Comparison of ENCODE assay signal across 17 mouse cellular contexts in the genomic region with DNA sequence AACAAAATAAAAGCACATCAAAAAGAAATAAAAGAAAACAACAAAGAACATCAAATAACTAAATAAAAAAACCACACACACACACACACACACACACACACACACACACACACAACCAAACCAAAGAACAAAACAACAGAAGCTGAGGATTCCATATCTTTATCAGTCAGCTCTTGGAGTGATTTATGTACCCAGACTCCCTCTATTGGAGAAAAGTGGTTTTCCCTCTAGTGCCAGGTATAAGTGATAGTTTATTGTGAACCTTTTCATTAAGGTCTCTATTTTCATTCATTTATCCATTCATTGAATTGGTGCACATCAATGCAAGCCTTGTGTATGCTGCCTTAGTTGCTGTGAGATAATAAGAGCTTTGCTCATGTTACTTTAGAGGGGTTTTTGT.
A peak's percentile ranks its signal among the peaks of the same experiment; 100 is the strongest.
DNase-seq lines count a peak whose midpoint lies in the region; ATAC-seq and TF ChIP-seq lines count a peak whose summit lies in the region.
"Had no signal": no experiment of that assay in that cellular context is flagged by ENCODE, and none has a peak within 500 bp of the region (broad histone marks: within the 10 kb centered on the region; RNA-seq: fewer than 3 reads in every experiment).

No protein-coding gene starts in this region.

- no peak overlapping the region for H3K27ac ChIP-seq in forebrain, embryonic 15.5 days (replicated peaks)
- H3K27ac ChIP-seq in forebrain, embryonic 16.5 days (ENCODE audit: low read length) = no peak overlapping the region
- no peak overlapping the region for H3K27ac ChIP-seq in left cerebral cortex, adult 2 months
- H3K27ac ChIP-seq in CH12.LX (ENCODE audit: insufficient read depth, low read depth) = no peak overlapping the region
- H3K27ac ChIP-seq: limb, embryonic 10.5 days; liver, embryonic 13.5 days; neural tube, embryonic 13.5 days had no signal

- H3K4me1 ChIP-seq in forebrain, embryonic 15.5 days = no peaks in the 10 kb centered on the region
- no peaks in the 10 kb centered on the region for H3K4me1 ChIP-seq in forebrain, embryonic 16.5 days (replicated peaks; ENCODE audit: control insufficient read depth, insufficient read depth, low read length)
- no peaks in the 10 kb centered on the region for H3K4me1 ChIP-seq in CH12.LX (ENCODE audit: control insufficient read depth in 1 of 2, insufficient read depth in 2 of 2)
- H3K4me1 ChIP-seq: limb, embryonic 10.5 days; liver, embryonic 13.5 days; neural tube, embryonic 13.5 days had no signal

- H3K4me2 ChIP-seq in forebrain, embryonic 15.5 days (replicated peaks) = no peak overlapping the region
- no peak overlapping the region for H3K4me2 ChIP-seq in forebrain, embryonic 16.5 days (ENCODE audit: low read length)
- H3K4me2 ChIP-seq in CH12.LX (ENCODE audit: insufficient read depth, low read depth, poor library complexity, severe bottlenecking) = no peak overlapping the region
- H3K4me2 ChIP-seq: liver, embryonic 13.5 days; neural tube, embryonic 13.5 days had no signal

- no peaks in the 10 kb centered on the region for H3K27me3 ChIP-seq in forebrain, embryonic 15.5 days
- H3K27me3 ChIP-seq in forebrain, embryonic 16.5 days (replicated peaks; ENCODE audit: control insufficient read depth, insufficient read depth, low read length) = no peaks in the 10 kb centered on the region
- no peaks in the 10 kb centered on the region for H3K27me3 ChIP-seq in CH12.LX (replicated peaks)
- H3K27me3 ChIP-seq: liver, embryonic 13.5 days; neural tube, embryonic 13.5 days had no signal

- peak; percentile 49 for TF ChIP-seq RAD21 in CH12.LX (IDR thresholded peaks at IDR 0.05; ENCODE audit: low read depth, low read length)

- no peaks in the 10 kb centered on the region for H3K79me2 ChIP-seq in CH12.LX (replicated peaks; ENCODE audit: control insufficient read depth, extremely low read depth, insufficient read depth, poor library complexity, severe bottlenecking)

- TF ChIP-seq EP300 in CH12.LX (IDR thresholded peaks at IDR 0.05; ENCODE audit: low read length) = no peak

- ATAC-seq in forebrain, embryonic 15.5 days (replicated peaks) = peak; percentile 70; the same call in 1 of the 2 replicates
- ATAC-seq in forebrain, embryonic 16.5 days = no peak
- ATAC-seq: CD4-positive, CD25-positive, alpha-beta regulatory T cell, adult 4 months had no signal

- H3K9me3 ChIP-seq in forebrain, embryonic 15.5 days = no peaks in the 10 kb centered on the region
- no peaks in the 10 kb centered on the region for H3K9me3 ChIP-seq in forebrain, embryonic 16.5 days (ENCODE audit: control insufficient read depth, low read length)
- no peaks in the 10 kb centered on the region for H3K9me3 ChIP-seq in CH12.LX (replicated peaks; ENCODE audit: low read length)
- H3K9me3 ChIP-seq: limb, embryonic 10.5 days; liver, embryonic 13.5 days; neural tube, embryonic 13.5 days had no signal

- no peak overlapping the region for H3K9ac ChIP-seq in forebrain, embryonic 15.5 days (replicated peaks)
- no peak overlapping the region for H3K9ac ChIP-seq in forebrain, embryonic 16.5 days (replicated peaks; ENCODE audit: low read depth, low read length)
- no peak overlapping the region for H3K9ac ChIP-seq in CH12.LX (ENCODE audit: insufficient read depth, low read depth)
- H3K9ac ChIP-seq: liver, embryonic 13.5 days; neural tube, embryonic 13.5 days had no signal

- H3K36me3 ChIP-seq in forebrain, embryonic 15.5 days = no peaks in the 10 kb centered on the region
- no peaks in the 10 kb centered on the region for H3K36me3 ChIP-seq in forebrain, embryonic 16.5 days (ENCODE audit: control insufficient read depth, insufficient read depth)
- no peaks in the 10 kb centered on the region for H3K36me3 ChIP-seq in CH12.LX (replicated peaks in 1 of 2; ENCODE audit: control insufficient read depth in 1 of 2, insufficient read depth in 1 of 2, low read length in 1 of 2)
- H3K36me3 ChIP-seq: limb, embryonic 10.5 days; liver, embryonic 13.5 days; neural tube, embryonic 13.5 days had no signal

- no peak overlapping the region for H3K4me3 ChIP-seq in forebrain, embryonic 15.5 days
- H3K4me3 ChIP-seq in forebrain, embryonic 16.5 days (replicated peaks; ENCODE audit: low read length) = no peak overlapping the region
- no peak overlapping the region for H3K4me3 ChIP-seq in left cerebral cortex, adult 2 months
- H3K4me3 ChIP-seq in CH12.LX (replicated peaks in 1 of 3; ENCODE audit: low read depth in 2 of 3, low read length in 2 of 3, poor library complexity in 1 of 3) = no peak overlapping the region
- H3K4me3 ChIP-seq: limb, embryonic 10.5 days; liver, embryonic 13.5 days; neural tube, embryonic 13.5 days had no signal

- dilution Hi-C loops in CH12.LX (cut with MboI; ENCODE audit: extremely low pct_ligation_motif_present, extremely low pct_unique_long_range_greater_than_20kb, low sequenced_read_pairs) = no loop called here

- in situ Hi-C loops in CH12.LX (cut with MboI; ENCODE audit: low pct_ligation_motif_present, low pct_unique_long_range_greater_than_20kb, low sequenced_read_pairs) = no loop called here

- intact Hi-C loops in left cerebral cortex, adult 2 months (cut with DNase I) = loop anchor here (10.0 kb wide), 1 partner anchor 1511 kb away; no protein-coding TSS in a partner anchor

- no peak for DNase-seq in left cerebral cortex, adult 2 months (ENCODE audit: extremely low spot score in 1 of 2, low spot score in 2 of 2)
- DNase-seq in left cerebral cortex, adult 18-20 months (ENCODE audit: low spot score in 2 of 2) = no peak
- DNase-seq in CH12.LX (ENCODE audit: extremely low read depth) = peak; percentile 9
- peak; percentile 10 for DNase-seq in brain, embryonic 18.5 days (ENCODE audit: low read depth, low spot score)
- no peak for DNase-seq in adrenal gland, postnatal 10 days
- no peak for DNase-seq in lung, postnatal 4 days
- DNase-seq: adrenal gland, postnatal 14 days; cerebellum, postnatal 36 days; heart, adult 11 months; kidney, adult 8-10 months; liver, embryonic 13.5 days; lung, postnatal 36 days had no signal

- TF ChIP-seq POLR2A in CH12.LX (IDR thresholded peaks at IDR 0.05; ENCODE audit: low read depth, low read length) = no peak

- peak; percentile 56 for TF ChIP-seq CTCF in left cerebral cortex, adult 2 months (IDR thresholded peaks at IDR 0.05)
- peak in 1 of 2 experiments; percentile 41; a peak in 2 of 4 replicates for TF ChIP-seq CTCF in CH12.LX (conservative IDR thresholded peaks at IDR 0.05 in 1 of 2, IDR thresholded peaks at IDR 0.05 in 1 of 2; ENCODE audit: low read depth in 2 of 2, low read length in 2 of 2)

TF ChIP-seq in CH12.LX, 34 proteins besides CTCF, POLR2A, EP300 and RAD21:
- TF ChIP-seq E2F4 (IDR thresholded peaks at IDR 0.05; ENCODE audit: insufficient replicate concordance, low read depth, low read length) = no peak
TF ChIP-seq in CH12.LX: peak in this region for 0.

Comparison
In these comparisons a context has a peak if more than half of its experiments do, and no peak if none do; other contexts are left out.
1. DNase-seq: peak in CH12.LX (single experiment) and brain, embryonic 18.5 days (single experiment); none in left cerebral cortex, adult 2 months (0 of 2), left cerebral cortex, adult 18-20 months (0 of 2), adrenal gland, postnatal 10 days (single experiment) and lung, postnatal 4 days (0 of 2).